Mouse (Mus musculus) erythroblast, embryonic 14.5 days (primary cell): ENCODE results near the gene E2f6.

Experiments
- GATA1 ChIP-seq: IDR thresholded peaks from 2 replicates; pipeline ENCODE4 v1.6.1; 2012; ENCODE audit warnings: low read length, inconsistent platforms, mixed read lengths
- TAL1 ChIP-seq: IDR thresholded peaks from 3 replicates; pipeline ENCODE4 v1.6.1; 2012; ENCODE audit warnings: low read length, inconsistent platforms, mixed read lengths

DNA sequence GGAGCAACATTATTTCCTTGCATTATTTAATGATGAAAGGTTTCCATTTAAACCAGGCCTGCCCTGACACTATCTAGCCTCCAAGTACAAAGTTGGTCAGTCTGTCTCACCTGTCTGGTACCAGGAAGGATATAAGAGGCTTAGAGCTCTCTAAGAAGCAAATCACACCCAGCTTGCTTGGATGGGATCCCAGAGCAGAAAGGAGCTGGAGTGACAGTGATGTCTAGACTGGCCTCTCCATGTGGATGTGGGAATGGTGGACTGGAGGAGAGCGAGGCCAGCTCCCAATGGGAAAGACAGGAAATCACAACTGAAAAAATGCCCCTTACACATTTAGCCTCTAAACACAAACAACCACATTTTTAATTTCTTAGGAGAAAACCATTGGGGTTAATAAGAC, 12.9 kb downstream of the E2f6 start:
- no peak for TF ChIP-seq TAL1
- TF ChIP-seq GATA1: no peak
